Mouse (Mus musculus): ENCODE measurements around the gene Tmem262. TPM values are rescaled to one million over a fixed set of nuclear protein-coding genes. Genes with fewer than 3 reads are reported as not detected.

Gene Tmem262
- polyA plus RNA-seq, 1 experiment from 2014 or later: not detected

- Histone ChIP-seq H3K36me3 (ENCODE audit: insufficient read depth, low read length) (peaks cover 34% of the 10 kb centered on the region), H3K9ac (replicated peaks; ENCODE audit: low read depth) (0 out of 2 replicates have a peak overlapping the region, but pooled peaks have one; percentile 87), H3K4me1 (ENCODE audit: insufficient read depth, low read depth, low read length) (peaks cover 6% of the 10 kb centered on the region; the same call in 1 of the 2 replicates), H3K4me2 (replicated peaks; ENCODE audit: low read depth, low read length) (peak overlapping the region; percentile 92), H3K9me3 (ENCODE audit: low read length) (no peaks in the 10 kb centered on the region), H3K27me3 (replicated peaks; ENCODE audit: insufficient read depth, low read length) (no peaks in the 10 kb centered on the region), H3K4me3 (ENCODE audit: low read depth, low read length) (peak overlapping the region; percentile 93; the same call in 1 of the 2 replicates), H3K27ac (ENCODE audit: low read length) (no peak overlapping the region)
- ATAC-seq: no peak
- no peak for TF ChIP-seq EP300 (IDR thresholded peaks at IDR 0.05)
- no peak for TF ChIP-seq CTCF (IDR thresholded peaks at IDR 0.05)
- no peak for DNase-seq (ENCODE audit: low spot score)
- 77% methylated on average over 8 of the region's 8 CpGs for WGBS
Measured at GRCm38 (mm10) chr19:6047899-6048166, 32.0 kb upstream of the Tmem262 start.

- Histone ChIP-seq H3K4me3 (ENCODE audit: low read depth, low read length) (no peak overlapping the region), H3K4me1 (ENCODE audit: insufficient read depth, low read depth, low read length) (peaks cover 6% of the 10 kb centered on the region; the same call in 1 of the 2 replicates), H3K9me3 (ENCODE audit: low read length) (no peaks in the 10 kb centered on the region), H3K27me3 (replicated peaks; ENCODE audit: insufficient read depth, low read length) (no peaks in the 10 kb centered on the region), H3K4me2 (replicated peaks; ENCODE audit: low read depth, low read length) (no peak overlapping the region), H3K9ac (replicated peaks; ENCODE audit: low read depth) (no peak overlapping the region), H3K27ac (ENCODE audit: low read length) (no peak overlapping the region), H3K36me3 (ENCODE audit: insufficient read depth, low read length) (peaks cover 43% of the 10 kb centered on the region)
- ATAC-seq (no peak), DNase-seq (ENCODE audit: low spot score) (no peak)
- no peak for TF ChIP-seq CTCF (IDR thresholded peaks at IDR 0.05)
- TF ChIP-seq EP300 (IDR thresholded peaks at IDR 0.05): no peak
- 82% methylated on average over 11 of the region's 11 CpGs for WGBS
Measured at GRCm38 (mm10) chr19:6048681-6049410, 31.0 kb upstream of the Tmem262 start.

GRCm38 (mm10) chr19:6052516-6052915, 27.3 kb upstream of the Tmem262 start:
- TF ChIP-seq CTCF (IDR thresholded peaks at IDR 0.05) (no peak), EP300 (IDR thresholded peaks at IDR 0.05) (no peak)
- WGBS: 71% methylated on average over 7 of the region's 7 CpGs
- Histone ChIP-seq H3K36me3 (ENCODE audit: insufficient read depth, low read length) (peaks cover 53% of the 10 kb centered on the region), H3K27me3 (replicated peaks; ENCODE audit: insufficient read depth, low read length) (no peaks in the 10 kb centered on the region), H3K4me3 (ENCODE audit: low read depth, low read length) (no peak overlapping the region), H3K9ac (replicated peaks; ENCODE audit: low read depth) (no peak overlapping the region), H3K9me3 (ENCODE audit: low read length) (no peaks in the 10 kb centered on the region), H3K4me1 (ENCODE audit: insufficient read depth, low read depth, low read length) (peaks cover 7% of the 10 kb centered on the region), H3K4me2 (replicated peaks; ENCODE audit: low read depth, low read length) (no peak overlapping the region), H3K27ac (ENCODE audit: low read length) (no peak overlapping the region)
- no peak for DNase-seq (ENCODE audit: low spot score)
- no peak for ATAC-seq

- H3K4me3 ChIP-seq (ENCODE audit: low read depth, low read length): no peak overlapping the region
- DNase-seq (ENCODE audit: low spot score) (no peak), ATAC-seq (no peak)
- H3K9ac ChIP-seq (replicated peaks; ENCODE audit: low read depth): no peak overlapping the region
- H3K4me2 ChIP-seq (replicated peaks; ENCODE audit: low read depth, low read length): no peak overlapping the region
- peaks cover 51% of the 10 kb centered on the region for H3K36me3 ChIP-seq (ENCODE audit: insufficient read depth, low read length)
- H3K27ac ChIP-seq (ENCODE audit: low read length): no peak overlapping the region
- no peaks in the 10 kb centered on the region for H3K9me3 ChIP-seq (ENCODE audit: low read length)
- peaks cover 7% of the 10 kb centered on the region for H3K4me1 ChIP-seq (ENCODE audit: insufficient read depth, low read depth, low read length)
- TF ChIP-seq CTCF (IDR thresholded peaks at IDR 0.05): no peak
- TF ChIP-seq EP300 (IDR thresholded peaks at IDR 0.05): no peak
- no peaks in the 10 kb centered on the region for H3K27me3 ChIP-seq (replicated peaks; ENCODE audit: insufficient read depth, low read length)
- 72% methylated on average over 5 of the region's 5 CpGs for WGBS
Measured at GRCm38 (mm10) chr19:6054296-6054695, 25.5 kb upstream of the Tmem262 start.

- TF ChIP-seq EP300 (IDR thresholded peaks at IDR 0.05): no peak
- no peak for TF ChIP-seq CTCF (IDR thresholded peaks at IDR 0.05)
- no peak overlapping the region for H3K4me3 ChIP-seq (ENCODE audit: low read depth, low read length)
- H3K36me3 ChIP-seq (ENCODE audit: insufficient read depth, low read length): peaks cover 31% of the 10 kb centered on the region
- no peak for ATAC-seq
- H3K9ac ChIP-seq (replicated peaks; ENCODE audit: low read depth): no peak overlapping the region; the same call in 1 of the 2 replicates
- H3K9me3 ChIP-seq (ENCODE audit: low read length): no peaks in the 10 kb centered on the region
- peaks cover 8% of the 10 kb centered on the region for H3K4me1 ChIP-seq (ENCODE audit: insufficient read depth, low read depth, low read length)
- peak overlapping the region; percentile 71 for H3K4me2 ChIP-seq (replicated peaks; ENCODE audit: low read depth, low read length)
- no peaks in the 10 kb centered on the region for H3K27me3 ChIP-seq (replicated peaks; ENCODE audit: insufficient read depth, low read length)
- 40% methylated on average over 4 of the region's 4 CpGs for WGBS
- no peak for DNase-seq (ENCODE audit: low spot score)
- H3K27ac ChIP-seq (ENCODE audit: low read length): no peak overlapping the region
Measured at GRCm38 (mm10) chr19:6056696-6057095, 23.1 kb upstream of the Tmem262 start.

GRCm38 (mm10) chr19:6057313-6058096, 22.3 kb upstream of the Tmem262 start, which contains the start of the genes Mrpl49 and Fau:
TSS of gene Mrpl49 (minus strand) at chr19:6057785.
TSS of gene Fau (plus strand) at chr19:6057844.
- Histone ChIP-seq H3K4me2 (replicated peaks; ENCODE audit: low read depth, low read length) (peak within 1 kb of the TSS; percentile 71), H3K4me1 (ENCODE audit: insufficient read depth, low read depth, low read length) (peaks cover 15% of the 10 kb centered on the region), H3K9me3 (ENCODE audit: low read length) (no peaks in the 10 kb centered on the region), H3K36me3 (ENCODE audit: insufficient read depth, low read length) (peaks cover 23% of the 10 kb centered on the region), H3K4me3 (ENCODE audit: low read depth, low read length) (peak within 1 kb of the TSS; percentile 73), H3K27ac (ENCODE audit: low read length) (peak within 1 kb of the TSS; percentile 71), H3K27me3 (replicated peaks; ENCODE audit: insufficient read depth, low read length) (no peaks in the 10 kb centered on the region), H3K9ac (replicated peaks; ENCODE audit: low read depth) (peak within 1 kb of the TSS; percentile 76)
- 1% methylated on average over 55 of the region's 63 CpGs for WGBS
- peak; percentile 90 for ATAC-seq
- no peak for TF ChIP-seq CTCF (IDR thresholded peaks at IDR 0.05)
- no peak for TF ChIP-seq EP300 (IDR thresholded peaks at IDR 0.05)
- peak; percentile 98 for DNase-seq (ENCODE audit: low spot score)
